Mouse (Mus musculus) midbrain, postnatal 0 days (tissue): ENCODE data around the gene Gm49355. TPM values are rescaled to one million over a fixed set of nuclear protein-coding genes. Genes with fewer than 3 reads are reported as not detected.

Experiments used
- ATAC-seq: fragments of 200-750 bp; cut with Nextera tagmentation; 2 replicates; pipeline ENCODE4 v1.8.0; 2017; ENCODE audit warnings: moderate number of reproducible peaks, mild to moderate bottlenecking, moderate TSS enrichment, moderate library complexity; ENCODE audit not compliant: low FRiP score
- DNase-seq: peaks from one replicate; pipeline ENCODE4 v3.0.0-alpha.2; 2015; ENCODE audit warnings: low spot score
- H3K27ac ChIP-seq: fragments of 300-500 bp; sonication (generic); 2 replicates; pipeline ENCODE4 v1.5.1; 2014; ENCODE audit warnings: low read depth, mild to moderate bottlenecking, low read length, mixed read lengths
- H3K27me3 ChIP-seq: fragments of 300-500 bp; sonication (generic); 2 replicates; pipeline ENCODE4 v1.6.1; 2014; ENCODE audit warnings: low read length, control low read depth, mixed read lengths; ENCODE audit not compliant: insufficient read depth
- H3K36me3 ChIP-seq: fragments of 300-500 bp; sonication (generic); 2 replicates; pipeline ENCODE4 v1.6.1; 2014; ENCODE audit warnings: low read length, control low read depth, mixed read lengths; ENCODE audit not compliant: insufficient read depth
- H3K4me1 ChIP-seq: fragments of 300-500 bp; sonication (generic); 2 replicates; pipeline ENCODE4 v1.6.1; 2014; ENCODE audit warnings: mild to moderate bottlenecking, control low read depth, antibody characterized with exemption, low read length, mixed read lengths; ENCODE audit not compliant: insufficient read depth
- H3K4me2 ChIP-seq: fragments of 300-500 bp; sonication (generic); 2 replicates; pipeline ENCODE4 v1.6.1; 2014; ENCODE audit warnings: low read depth, mild to moderate bottlenecking, low read length, mixed read lengths; ENCODE audit not compliant: poor library complexity, severe bottlenecking
- H3K4me3 ChIP-seq: fragments of 300-500 bp; sonication (generic); 2 replicates; pipeline ENCODE4 v1.5.1; 2014; ENCODE audit warnings: low read depth, mild to moderate bottlenecking, low read length, moderate library complexity
- H3K9ac ChIP-seq: fragments of 300-500 bp; sonication (generic); replicated peaks from 2 replicates; pipeline ENCODE4 v1.6.1; 2014; ENCODE audit warnings: mild to moderate bottlenecking, low read length, moderate library complexity, mixed read lengths; ENCODE audit not compliant: poor library complexity, severe bottlenecking
- H3K9me3 ChIP-seq: fragments of 300-500 bp; sonication (generic); 2 replicates; pipeline ENCODE4 v1.6.1; 2016; ENCODE audit warnings: low read length, control low read depth
- CTCF ChIP-seq: IDR thresholded peaks from 2 replicates; pipeline ENCODE4 v1.5.1; 2016; ENCODE audit warnings: antibody characterized with exemption, mild to moderate bottlenecking
- WGBS: fragments of 180-500 bp; shearing (Covaris S2); extraction: QIAGEN DNeasy Blood & Tissue Kit; methylation state at CpG from one replicate; pipeline ENCODE4 v1.1.7; 2014; 5-methylcytosine and 5-hydroxymethylcytosine counted together
- polyA plus RNA-seq: library from polyadenylated mRNA; unstranded; fragments of >200 nt; fragmentation: Nextera tagmentation; extraction: Ambion mirVana; gene quantifications from 2 replicates; pipeline ENCODE4 v1.2.1, GENCODE M21; 2015
- total RNA-seq: library from RNA; depleted of rRNA; stranded (reverse); fragments of >200 nt; gene quantifications from 2 replicates; pipeline ENCODE4 v1.2.3, GENCODE M21; 2014

Gene Gm49355
- total and polyA plus RNA-seq, 2 experiments from 2014 or later: 0.06 TPM; not detected in 1

DNA sequence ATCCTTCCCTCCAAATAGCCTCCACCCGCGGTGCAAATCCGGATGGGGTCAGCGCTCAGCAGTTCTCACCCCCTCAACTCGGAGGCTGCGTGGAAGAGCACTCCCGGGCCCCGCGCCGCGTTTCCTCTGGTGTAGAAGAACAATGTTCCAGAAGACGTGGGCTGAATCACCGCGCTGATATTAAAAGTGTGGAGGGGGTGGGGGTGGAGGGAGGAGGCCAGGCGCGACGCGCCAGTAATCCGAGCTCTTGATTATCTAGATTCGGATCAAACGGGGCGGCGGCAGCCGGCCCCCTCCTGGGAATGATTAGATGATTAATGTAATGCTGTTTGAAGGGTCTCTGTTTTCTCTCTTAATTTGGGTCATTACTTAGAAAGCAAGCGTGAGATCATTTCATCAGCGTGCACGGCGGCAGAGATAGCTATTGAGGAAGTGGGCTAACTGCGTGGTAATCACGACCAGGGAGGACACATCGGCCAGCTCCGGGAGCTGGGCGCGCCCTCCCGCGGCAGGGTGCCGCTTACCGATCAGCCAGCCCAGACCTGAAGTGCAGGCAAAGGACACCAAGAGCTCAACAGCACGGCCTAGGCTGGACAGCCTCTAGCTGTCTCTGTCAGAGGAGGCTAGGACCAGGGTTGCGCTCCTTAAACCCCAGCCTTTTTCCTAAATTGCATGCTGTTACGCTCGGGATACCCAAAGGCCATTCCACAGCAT lies 57.5 kb downstream of the Gm49355 start:
- Histone ChIP-seq H3K4me2 (no peak overlapping the region), H3K27me3 (peaks cover 92% of the 10 kb centered on the region), H3K36me3 (no peaks in the 10 kb centered on the region), H3K27ac (no peak overlapping the region), H3K9ac (no peak overlapping the region), H3K9me3 (no peaks in the 10 kb centered on the region), H3K4me3 (no peak overlapping the region), H3K4me1 (no peaks in the 10 kb centered on the region)
- ATAC-seq (no peak), DNase-seq (no peak)
- WGBS: 1% methylated on average over 42 of the region's 42 CpGs
- TF ChIP-seq CTCF: no peak

DNA sequence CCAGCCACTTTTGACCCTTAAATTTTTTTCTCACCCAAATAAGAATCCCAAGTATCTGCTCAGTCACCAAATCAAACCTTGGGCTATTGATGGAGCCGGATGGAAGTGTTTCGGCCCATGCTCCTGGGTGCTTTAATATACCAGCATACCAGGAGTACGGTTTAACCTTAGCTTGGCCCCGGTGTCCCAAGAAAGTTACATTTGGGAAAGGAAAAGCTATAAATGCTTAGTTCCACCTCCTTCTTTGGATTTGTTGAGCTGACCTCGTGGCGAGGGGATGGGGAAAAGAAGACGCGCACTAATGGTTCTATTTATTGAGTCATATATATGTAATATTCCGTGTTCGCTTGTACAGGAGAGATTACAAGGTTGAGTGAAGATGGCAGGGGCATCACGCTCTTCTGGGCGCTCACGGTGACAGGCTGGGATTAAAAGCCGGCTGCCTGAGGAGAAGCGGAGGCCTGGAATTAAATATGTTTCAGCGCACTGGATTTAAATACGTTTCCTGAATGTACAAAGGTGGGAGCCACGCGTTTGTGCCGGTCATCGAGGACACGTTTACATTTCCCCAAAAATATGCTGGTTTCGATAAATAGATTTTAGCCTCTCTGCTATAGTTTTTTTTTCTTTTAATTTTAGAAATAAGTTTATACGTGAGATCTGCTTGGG lies 58.1 kb downstream of the Gm49355 start:
- no peak for DNase-seq
- Histone ChIP-seq H3K4me2 (no peak overlapping the region), H3K4me1 (no peaks in the 10 kb centered on the region), H3K4me3 (no peak overlapping the region), H3K27ac (no peak overlapping the region), H3K9me3 (no peaks in the 10 kb centered on the region), H3K27me3 (peaks cover 92% of the 10 kb centered on the region), H3K9ac (no peak overlapping the region), H3K36me3 (no peaks in the 10 kb centered on the region)
- TF ChIP-seq CTCF: no peak
- no peak for ATAC-seq
- 3% methylated on average over 24 of the region's 24 CpGs for WGBS

DNA sequence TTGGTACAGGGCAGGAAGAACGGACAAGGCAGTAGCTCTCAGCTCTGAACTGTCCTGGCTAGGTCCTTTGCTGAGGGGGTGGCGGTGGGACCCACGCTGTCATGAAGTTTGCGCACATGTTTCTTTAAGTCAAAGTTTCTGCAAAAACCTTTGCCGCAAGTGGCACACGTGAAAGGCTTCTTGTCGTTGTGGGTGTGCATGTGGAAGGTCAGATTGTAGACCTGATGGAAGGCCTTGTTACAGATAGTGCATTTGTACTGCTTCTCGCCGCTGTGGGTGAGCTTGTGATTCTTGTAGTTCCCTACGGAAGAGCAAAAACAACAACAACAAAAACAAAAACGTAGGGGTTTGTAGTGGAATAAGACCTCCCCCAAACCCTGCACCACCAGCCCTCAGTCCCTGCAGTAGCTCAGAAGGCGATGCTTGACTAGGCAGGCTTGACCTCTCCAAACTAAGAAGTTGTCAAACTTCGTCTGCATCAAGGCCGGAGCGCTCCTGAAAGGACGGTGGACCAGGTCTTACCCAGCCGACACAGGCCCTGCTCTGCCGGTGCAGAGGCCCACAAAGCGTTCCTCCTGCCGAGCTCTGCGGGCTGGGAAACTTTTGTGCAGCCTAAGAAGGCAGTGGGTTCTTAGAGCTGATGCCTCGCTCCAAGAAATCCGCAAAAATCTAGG lies 58.8 kb downstream of the Gm49355 start:
- TF ChIP-seq CTCF: no peak
- Histone ChIP-seq H3K36me3 (no peaks in the 10 kb centered on the region), H3K4me2 (no peak overlapping the region), H3K9ac (no peak overlapping the region), H3K27me3 (peaks cover 91% of the 10 kb centered on the region), H3K9me3 (no peaks in the 10 kb centered on the region), H3K4me1 (no peaks in the 10 kb centered on the region), H3K27ac (no peak overlapping the region), H3K4me3 (no peak overlapping the region)
- 2% methylated on average over 23 of the region's 23 CpGs for WGBS
- DNase-seq (no peak), ATAC-seq (no peak)

DNA sequence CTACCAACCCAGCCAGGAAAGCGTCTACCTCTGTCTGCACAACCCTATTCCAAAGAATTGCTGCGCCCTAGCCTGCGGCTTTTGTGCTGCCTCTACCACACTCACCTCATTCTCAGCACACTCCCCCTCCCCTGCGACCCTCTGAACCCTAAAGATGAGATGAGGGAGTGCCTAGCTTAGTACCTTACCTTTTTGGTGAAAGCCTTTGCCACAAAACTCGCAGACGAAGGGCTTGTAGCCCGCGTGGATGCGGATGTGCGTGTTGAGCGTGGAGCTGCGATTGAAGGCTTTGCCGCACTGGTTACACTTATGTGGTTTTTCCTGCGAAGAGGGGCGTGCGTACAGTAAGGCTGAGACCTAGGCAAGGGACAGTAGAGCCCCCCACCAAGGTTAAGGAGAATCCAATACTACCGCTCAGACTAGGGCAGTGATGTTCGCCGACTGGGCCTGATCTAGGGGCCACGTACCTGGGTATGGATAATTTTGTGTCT lies 59.7 kb downstream of the Gm49355 start:
- H3K27ac ChIP-seq: no peak overlapping the region
- DNase-seq: no peak
- H3K9ac ChIP-seq: no peak overlapping the region
- no peak for ATAC-seq
- H3K4me3 ChIP-seq: no peak overlapping the region
- H3K36me3 ChIP-seq: no peaks in the 10 kb centered on the region
- 4% methylated on average over 20 of the region's 20 CpGs for WGBS
- no peaks in the 10 kb centered on the region for H3K4me1 ChIP-seq
- no peak overlapping the region for H3K4me2 ChIP-seq
- H3K9me3 ChIP-seq: no peaks in the 10 kb centered on the region
- peaks cover 87% of the 10 kb centered on the region for H3K27me3 ChIP-seq
- no peak for TF ChIP-seq CTCF

DNA sequence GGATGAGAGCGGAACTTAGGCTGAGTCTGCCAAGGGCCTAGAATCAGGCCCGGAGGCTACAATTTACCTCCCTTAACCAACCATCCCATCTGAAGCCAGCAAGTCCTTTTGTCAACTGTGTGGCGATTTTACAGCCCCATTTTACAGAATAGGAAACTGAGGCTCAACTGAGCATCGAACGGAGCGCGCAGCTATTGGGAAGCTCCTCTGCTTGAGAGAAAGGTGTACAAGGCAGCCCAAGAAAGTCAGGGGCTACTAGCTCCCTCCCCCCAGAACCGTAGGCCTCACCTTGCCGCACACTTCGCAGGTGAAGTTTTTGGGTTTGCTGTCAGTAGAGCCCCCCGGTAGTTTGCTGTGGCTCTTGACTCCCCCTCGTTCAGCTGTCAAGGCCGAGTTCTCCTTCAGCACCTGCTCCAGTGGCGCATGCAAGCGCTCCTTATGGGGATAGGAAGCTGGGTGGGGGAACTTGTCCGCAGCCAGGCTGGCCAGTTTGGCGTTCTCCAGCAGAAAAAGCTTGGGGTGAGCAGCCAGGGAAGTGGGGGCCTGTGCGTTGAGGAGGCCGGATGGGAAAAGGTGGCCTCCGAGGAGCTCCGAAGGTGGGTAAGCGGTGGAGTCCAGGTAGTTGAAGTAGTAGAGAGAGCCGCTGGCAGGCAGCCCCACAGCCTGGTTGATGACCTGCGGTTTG lies 60.4 kb downstream of the Gm49355 start:
- H3K9me3 ChIP-seq: no peaks in the 10 kb centered on the region
- H3K36me3 ChIP-seq: no peaks in the 10 kb centered on the region
- TF ChIP-seq CTCF: no peak
- 5% methylated on average over 24 of the region's 24 CpGs for WGBS
- DNase-seq (no peak), ATAC-seq (no peak)
- H3K4me3 ChIP-seq: peak overlapping the region; percentile 15; the same call in 1 of the 2 replicates
- peaks cover 91% of the 10 kb centered on the region for H3K27me3 ChIP-seq
- H3K27ac ChIP-seq: no peak overlapping the region
- no peak overlapping the region for H3K4me2 ChIP-seq
- H3K9ac ChIP-seq: no peak overlapping the region
- no peaks in the 10 kb centered on the region for H3K4me1 ChIP-seq
